Mouse (Mus musculus) liver, embryonic 16.5 days (tissue): ENCODE results near the gene Cnr2. TPM values are rescaled to one million over a fixed set of nuclear protein-coding genes. Genes with fewer than 3 reads are reported as not detected.

Experiments used
- ATAC-seq: fragments of 200-750 bp; cut with Nextera tagmentation; 2 replicates; pipeline ENCODE4 v1.8.0; 2017; ENCODE audit warnings: low read depth, mild to moderate bottlenecking, moderate number of reproducible peaks, moderate library complexity
- H3K27ac ChIP-seq: fragments of 300-500 bp; sonication (generic); 2 replicates; pipeline ENCODE4 v1.5.1; 2014; ENCODE audit warnings: mild to moderate bottlenecking, low read length
- H3K27me3 ChIP-seq: fragments of 300-500 bp; sonication (generic); 2 replicates; pipeline ENCODE4 v1.6.1; 2014; ENCODE audit warnings: low read depth, low read length, mixed read lengths; ENCODE audit not compliant: control insufficient read depth, insufficient read depth
- H3K36me3 ChIP-seq: fragments of 300-500 bp; sonication (generic); 2 replicates; pipeline ENCODE4 v1.6.1; 2014; ENCODE audit warnings: mild to moderate bottlenecking; ENCODE audit not compliant: control insufficient read depth, insufficient read depth
- H3K4me1 ChIP-seq: fragments of 300-500 bp; sonication (generic); 2 replicates; pipeline ENCODE4 v1.6.1; 2014; ENCODE audit warnings: low read depth, low read length, mixed read lengths; ENCODE audit not compliant: control insufficient read depth
- H3K4me2 ChIP-seq: fragments of 300-500 bp; sonication (generic); 2 replicates; pipeline ENCODE4 v1.6.1; 2014; ENCODE audit warnings: low read depth, low read length, mixed read lengths
- H3K4me3 ChIP-seq: fragments of 300-500 bp; sonication (generic); 2 replicates; pipeline ENCODE4 v1.5.1; 2014; ENCODE audit warnings: low read depth, mild to moderate bottlenecking, low read length
- H3K9ac ChIP-seq: fragments of 300-500 bp; sonication (generic); 2 replicates; pipeline ENCODE4 v1.6.1; 2014; ENCODE audit warnings: low read depth, low read length
- H3K9me3 ChIP-seq: fragments of 300-500 bp; sonication (generic); replicated peaks from 2 replicates; pipeline ENCODE4 v1.6.1; 2016; ENCODE audit warnings: low read length; ENCODE audit not compliant: control insufficient read depth
- WGBS: fragments of 180-500 bp; shearing (Covaris S2); extraction: QIAGEN DNeasy Blood & Tissue Kit; methylation state at CpG from one replicate; pipeline ENCODE4 v1.1.7; 2014; ENCODE audit not compliant: insufficient replicate concordance; 5-methylcytosine and 5-hydroxymethylcytosine counted together
- polyA plus RNA-seq: library from polyadenylated mRNA; unstranded; fragments of >200 nt; fragmentation: Nextera tagmentation; extraction: Ambion mirVana; gene quantifications from 2 replicates; pipeline ENCODE4 v1.2.1, GENCODE M21; 2015

Cnr2 gene
- polyA plus RNA-seq, 1 experiment from 2014 or later: 2.9 TPM

- no peak overlapping the region; the same call in 1 of the 2 replicates for H3K4me3 ChIP-seq
- no peak overlapping the region; the same call in 1 of the 2 replicates for H3K9ac ChIP-seq
- H3K4me2 ChIP-seq: peak overlapping the region; percentile 99; the same call in 1 of the 2 replicates
- H3K9me3 ChIP-seq: no peaks in the 10 kb centered on the region
- WGBS: 69% methylated on average over 1 of the region's 1 CpGs
- no peak for ATAC-seq
- no peak overlapping the region for H3K27ac ChIP-seq
- peaks cover 12% of the 10 kb centered on the region for H3K4me1 ChIP-seq
- H3K27me3 ChIP-seq: no peaks in the 10 kb centered on the region
- H3K36me3 ChIP-seq: no peaks in the 10 kb centered on the region; the same call in 1 of the 2 replicates
Measured at GRCm38 (mm10) chr4:135922190-135922589, 27.0 kb downstream of the Cnr2 start.

DNA sequence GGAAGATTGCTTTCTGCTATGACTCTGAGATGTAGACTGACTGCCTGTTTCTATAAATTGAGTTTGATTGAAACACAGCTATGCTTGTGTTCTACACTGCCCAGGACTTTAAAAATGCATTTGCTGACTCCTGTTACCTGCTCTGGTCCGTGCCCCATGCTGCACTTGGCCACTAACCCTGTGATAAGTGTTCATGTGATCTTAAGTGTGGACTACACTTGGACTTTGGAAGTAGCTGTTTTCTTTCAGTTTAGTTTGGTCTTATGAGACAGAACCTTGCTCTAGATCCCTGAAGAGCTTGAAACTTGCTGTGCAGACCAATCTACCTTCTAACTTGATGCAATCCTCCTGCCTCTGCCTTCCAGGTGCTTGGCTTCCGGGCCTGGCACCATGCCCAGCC, 29.2 kb downstream of the Cnr2 start:
- H3K4me1 ChIP-seq: peaks cover 9% of the 10 kb centered on the region

DNA sequence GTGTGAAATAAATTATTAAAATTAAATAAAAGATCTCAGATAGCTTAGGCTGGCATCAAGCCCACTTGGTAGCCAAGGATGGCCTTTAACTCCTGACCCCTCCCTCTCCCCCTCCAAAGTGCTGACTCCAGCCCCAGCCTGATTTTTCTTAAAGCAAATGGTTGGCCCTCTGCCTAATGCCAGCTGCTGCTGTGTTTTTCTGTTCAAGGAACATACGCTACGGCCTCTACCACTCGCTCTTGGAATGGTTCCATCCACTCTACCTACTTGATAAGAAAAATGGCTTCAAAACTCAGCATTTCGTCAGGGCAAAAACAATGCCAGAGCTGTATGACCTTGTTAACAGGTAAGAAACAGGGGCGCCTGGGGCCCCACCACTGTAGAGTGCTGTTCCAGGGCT, 30.1 kb downstream of the Cnr2 start:
- Histone ChIP-seq H3K36me3 (no peaks in the 10 kb centered on the region), H3K9me3 (no peaks in the 10 kb centered on the region), H3K27me3 (no peaks in the 10 kb centered on the region), H3K4me3 (no peak overlapping the region), H3K27ac (no peak overlapping the region), H3K4me2 (no peak overlapping the region), H3K4me1 (peaks cover 9% of the 10 kb centered on the region), H3K9ac (no peak overlapping the region)
- ATAC-seq: no peak
- 78% methylated on average over 5 of the region's 5 CpGs for WGBS

More for the DNA sequence above, 29.2 kb downstream of the Cnr2 start:
- no peak for ATAC-seq
- H3K9ac ChIP-seq: no peak overlapping the region
- H3K4me2 ChIP-seq: no peak overlapping the region
- H3K27ac ChIP-seq: no peak overlapping the region
- WGBS: 73% methylated on average over 2 of the region's 2 CpGs
- no peaks in the 10 kb centered on the region; the same call in 1 of the 2 replicates for H3K36me3 ChIP-seq
- no peaks in the 10 kb centered on the region for H3K9me3 ChIP-seq
- H3K27me3 ChIP-seq: no peaks in the 10 kb centered on the region
- H3K4me3 ChIP-seq: no peak overlapping the region

DNA sequence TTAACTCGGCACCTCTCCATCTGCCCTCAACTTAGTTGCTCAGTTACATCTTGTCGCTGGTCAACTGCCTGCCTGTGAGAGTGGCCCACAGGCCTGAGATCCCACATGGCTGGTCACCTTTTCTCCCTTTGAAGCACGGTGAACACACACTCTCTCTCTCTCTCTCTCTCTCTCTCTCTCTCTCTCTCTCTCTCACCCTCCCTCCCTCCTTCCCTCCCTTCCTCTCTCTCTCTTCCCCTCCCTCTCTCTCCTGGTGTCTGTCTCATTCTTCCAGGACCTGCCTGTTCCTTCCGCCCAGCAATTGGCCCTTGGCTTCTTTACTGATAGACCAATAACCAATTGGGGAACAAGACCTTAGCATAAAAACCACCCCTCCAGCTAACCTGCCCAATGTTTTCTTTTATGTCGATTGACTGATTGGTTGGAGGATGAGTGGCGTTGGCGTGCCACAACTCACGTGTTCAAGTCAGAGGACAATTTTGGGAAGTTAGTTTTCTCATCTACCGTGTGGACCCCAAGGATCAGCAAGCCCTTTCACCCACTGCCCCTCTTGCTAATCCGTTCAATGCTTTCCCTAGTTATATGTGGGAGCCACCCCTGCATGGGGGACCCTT, 31.1 kb downstream of the Cnr2 start:
- Histone ChIP-seq H3K27me3 (no peaks in the 10 kb centered on the region), H3K9ac (no peak overlapping the region), H3K4me2 (no peak overlapping the region), H3K27ac (no peak overlapping the region), H3K4me1 (peaks cover 9% of the 10 kb centered on the region), H3K9me3 (no peaks in the 10 kb centered on the region), H3K36me3 (no peaks in the 10 kb centered on the region), H3K4me3 (no peak overlapping the region)
- 67% methylated on average over 10 of the region's 10 CpGs for WGBS
- no peak for ATAC-seq

GRCm38 (mm10) chr4:135926861-135927260, 31.7 kb downstream of the Cnr2 start:
- Histone ChIP-seq H3K9me3 (no peaks in the 10 kb centered on the region), H3K27ac (no peak overlapping the region), H3K36me3 (no peaks in the 10 kb centered on the region), H3K4me3 (no peak overlapping the region), H3K4me2 (no peak overlapping the region), H3K4me1 (peaks cover 4% of the 10 kb centered on the region), H3K27me3 (no peaks in the 10 kb centered on the region), H3K9ac (no peak overlapping the region)
- no peak for ATAC-seq
- 81% methylated on average over 3 of the region's 3 CpGs for WGBS

DNA sequence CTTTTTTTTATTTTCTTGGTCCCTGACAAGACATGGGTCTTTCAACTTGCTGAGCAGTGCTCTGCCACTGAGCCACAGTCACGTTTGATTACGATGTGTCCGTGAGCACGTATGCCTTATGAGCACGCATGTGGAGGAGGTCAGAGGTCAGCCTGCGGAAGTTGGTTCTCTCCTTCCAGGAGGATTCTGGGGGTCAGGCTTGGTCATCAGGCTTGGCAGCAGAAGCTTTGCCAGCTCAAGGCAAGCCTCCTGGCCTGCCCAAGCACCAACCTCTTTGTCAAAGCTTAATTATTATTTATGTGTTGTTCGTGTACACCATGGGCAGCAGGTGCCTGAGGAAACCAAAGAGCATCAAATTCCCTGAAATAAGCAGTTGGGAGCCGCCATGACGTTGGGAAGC, 33.2 kb downstream of the Cnr2 start:
- H3K4me1 ChIP-seq: no peaks in the 10 kb centered on the region; the same call in 1 of the 2 replicates
- no peak for ATAC-seq
- no peak overlapping the region for H3K4me3 ChIP-seq
- H3K4me2 ChIP-seq: no peak overlapping the region
- H3K9ac ChIP-seq: no peak overlapping the region
- H3K9me3 ChIP-seq: no peaks in the 10 kb centered on the region
- WGBS: 87% methylated on average over 9 of the region's 9 CpGs
- peaks cover 2% of the 10 kb centered on the region; the same call in 1 of the 2 replicates for H3K36me3 ChIP-seq
- H3K27me3 ChIP-seq: no peaks in the 10 kb centered on the region
- H3K27ac ChIP-seq: no peak overlapping the region

DNA sequence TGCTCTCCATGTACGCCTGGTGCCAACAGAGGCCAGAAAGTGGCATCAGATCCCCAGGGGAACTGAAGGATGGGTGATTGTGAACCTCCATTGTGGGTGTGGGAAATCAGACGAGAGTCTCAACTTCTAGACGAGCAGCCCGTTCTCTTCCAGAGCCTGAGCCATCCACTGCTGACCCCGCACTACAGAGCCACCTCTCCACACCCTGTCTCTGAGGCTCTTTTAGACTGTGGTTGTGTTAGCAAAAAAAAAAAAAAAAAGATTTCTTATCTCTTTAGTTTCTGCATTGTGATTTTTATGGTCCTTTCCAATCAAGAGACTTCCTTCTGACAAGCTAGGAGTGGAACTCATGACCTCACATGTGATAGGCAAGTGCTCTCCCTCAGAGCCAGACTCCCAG, 34.2 kb downstream of the Cnr2 start:
- no peak overlapping the region for H3K4me3 ChIP-seq
- no peak overlapping the region for H3K9ac ChIP-seq
- WGBS: 74% methylated on average over 5 of the region's 5 CpGs
- no peak overlapping the region for H3K4me2 ChIP-seq
- no peak overlapping the region for H3K27ac ChIP-seq
- H3K27me3 ChIP-seq: no peaks in the 10 kb centered on the region
- H3K9me3 ChIP-seq: no peaks in the 10 kb centered on the region
- H3K36me3 ChIP-seq: peaks cover 2% of the 10 kb centered on the region; the same call in 1 of the 2 replicates
- H3K4me1 ChIP-seq: peaks cover 4% of the 10 kb centered on the region
- ATAC-seq: no peak

DNA sequence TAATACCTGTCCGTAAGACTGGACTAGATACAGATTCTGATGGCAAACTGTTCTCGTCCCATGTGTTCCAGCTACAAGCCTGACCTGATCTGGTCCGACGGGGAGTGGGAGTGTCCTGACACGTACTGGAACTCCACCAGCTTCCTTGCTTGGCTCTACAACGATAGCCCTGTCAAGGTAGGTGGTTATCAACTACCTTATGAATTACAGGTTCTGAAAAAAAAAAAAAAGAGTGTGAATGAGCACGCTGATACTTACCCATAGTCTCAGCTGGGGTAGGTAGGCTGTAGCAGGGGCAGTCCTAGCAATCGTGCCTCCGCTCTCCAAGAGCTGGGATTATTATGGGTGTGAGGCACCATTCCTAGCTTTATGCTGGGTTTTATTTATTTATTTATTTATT, 34.6 kb downstream of the Cnr2 start:
- H3K27ac ChIP-seq: no peak overlapping the region
- H3K4me1 ChIP-seq: peaks cover 6% of the 10 kb centered on the region
- 78% methylated on average over 9 of the region's 9 CpGs for WGBS
- no peak for ATAC-seq
- no peak overlapping the region for H3K9ac ChIP-seq
- no peaks in the 10 kb centered on the region for H3K27me3 ChIP-seq
- no peak overlapping the region for H3K4me3 ChIP-seq
- peaks cover 2% of the 10 kb centered on the region; the same call in 1 of the 2 replicates for H3K36me3 ChIP-seq
- H3K9me3 ChIP-seq: no peaks in the 10 kb centered on the region
- H3K4me2 ChIP-seq: no peak overlapping the region

DNA sequence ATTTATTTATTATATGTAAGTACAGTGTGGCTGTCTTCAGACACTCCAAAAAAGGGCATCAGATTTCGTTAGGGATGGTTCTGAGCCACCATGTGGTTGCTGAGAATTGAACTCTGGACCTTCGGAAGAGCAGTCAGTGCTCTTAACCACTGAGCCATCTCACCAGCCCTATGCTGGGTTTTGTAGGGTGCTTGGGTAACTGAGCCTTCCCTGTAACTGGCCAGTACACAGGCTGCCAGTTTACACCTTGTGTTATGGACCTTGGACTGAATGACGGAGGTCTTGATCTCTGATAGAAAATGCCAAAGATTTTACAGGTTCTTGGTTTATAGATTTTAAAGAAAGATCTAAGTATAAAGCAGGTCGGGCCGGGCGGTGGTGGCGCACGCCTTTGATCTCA, 35.0 kb downstream of the Cnr2 start:
- WGBS: 84% methylated on average over 8 of the region's 8 CpGs
- Histone ChIP-seq H3K36me3 (peaks cover 2% of the 10 kb centered on the region; the same call in 1 of the 2 replicates), H3K9ac (no peak overlapping the region), H3K27ac (no peak overlapping the region), H3K27me3 (no peaks in the 10 kb centered on the region), H3K4me3 (no peak overlapping the region), H3K4me2 (no peak overlapping the region), H3K4me1 (peaks cover 10% of the 10 kb centered on the region), H3K9me3 (no peaks in the 10 kb centered on the region)
- no peak for ATAC-seq
